Mouse (Mus musculus): ENCODE measurements around the gene 4933411K16Rik.
A peak's percentile ranks its signal among the peaks of the same experiment; 100 is the strongest.

GRCm38 (mm10) chr19:42089748-42090595, 37.9 kb downstream of the 4933411K16Rik start, which contains the start of gene Pi4k2a:
- TF ChIP-seq CTCF (IDR thresholded peaks at IDR 0.05; ENCODE audit: control insufficient read depth, insufficient read depth, insufficient replicate concordance, low read depth, low read length): 0 out of 2 replicates have a peak, but pooled peaks have one; percentile 5
- TF ChIP-seq POLR2A (IDR thresholded peaks at IDR 0.05; ENCODE audit: control insufficient read depth, low read depth, low read length): peak; percentile 67

All from testis, adult 2 months (tissue).